Mouse (Mus musculus): ENCODE measurements at regions not wholly inside any gene's neighbourhood (a gene's known extent, or its start where the extent isn't known, plus 50 kb on each side); places are given as distances from the start of the nearest gene placed in this dataset.

DNA sequence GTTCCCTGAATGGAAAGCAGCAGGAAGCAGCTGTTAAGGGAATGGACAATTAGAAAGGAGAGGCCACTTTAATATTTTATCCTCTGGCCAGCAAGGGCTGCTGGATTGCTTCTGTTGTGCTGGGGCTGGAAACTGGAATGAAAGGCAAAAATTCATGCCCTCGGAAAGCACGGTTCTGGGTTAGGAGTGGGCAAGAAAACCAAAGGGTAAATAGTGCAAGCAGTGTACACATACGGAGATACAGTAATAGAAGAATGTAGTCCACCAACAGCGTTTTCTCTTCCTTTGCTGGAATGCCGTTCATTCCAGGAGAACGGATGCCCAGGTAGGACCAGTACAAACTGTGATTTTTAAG lies 50.8 kb upstream of the Zfr start:
- peaks cover 3% of the 10 kb centered on the region for H3K36me3 ChIP-seq (ENCODE audit: control insufficient read depth, insufficient read depth, low read length)
- intact Hi-C loops (cut with DNase I), result loop anchor here (5.0 kb wide), 1 partner anchor 70 kb away; the partner anchor contains the start of gene Sub1
- no peak overlapping the region for H3K9ac ChIP-seq (ENCODE audit: low read depth, low read length)
- 13% methylated on average over 6 of the region's 6 CpGs for WGBS
- no peak for DNase-seq
- H3K79me2 ChIP-seq (replicated peaks; ENCODE audit: control insufficient read depth, insufficient read depth, low read length), result no peaks in the 10 kb centered on the region
- peaks cover 13% of the 10 kb centered on the region for H3K4me1 ChIP-seq (ENCODE audit: control insufficient read depth, insufficient read depth, low read length)
- H3K27ac ChIP-seq, result peak overlapping the region; percentile 40
- TF ChIP-seq POLR2A (IDR thresholded peaks at IDR 0.05; ENCODE audit: insufficient read depth, low read depth, low read length) (no peak), CTCF (IDR thresholded peaks at IDR 0.05) (no peak), EP300 (IDR thresholded peaks at IDR 0.05; ENCODE audit: insufficient read depth, low read depth, low read length) (no peak; the same call in 1 of the 2 replicates)
- H3K27me3 ChIP-seq (ENCODE audit: control insufficient read depth, insufficient read depth, low read length), result no peaks in the 10 kb centered on the region
- H3K4me3 ChIP-seq, result peak overlapping the region; percentile 37; the same call in 1 of the 2 replicates

DNA sequence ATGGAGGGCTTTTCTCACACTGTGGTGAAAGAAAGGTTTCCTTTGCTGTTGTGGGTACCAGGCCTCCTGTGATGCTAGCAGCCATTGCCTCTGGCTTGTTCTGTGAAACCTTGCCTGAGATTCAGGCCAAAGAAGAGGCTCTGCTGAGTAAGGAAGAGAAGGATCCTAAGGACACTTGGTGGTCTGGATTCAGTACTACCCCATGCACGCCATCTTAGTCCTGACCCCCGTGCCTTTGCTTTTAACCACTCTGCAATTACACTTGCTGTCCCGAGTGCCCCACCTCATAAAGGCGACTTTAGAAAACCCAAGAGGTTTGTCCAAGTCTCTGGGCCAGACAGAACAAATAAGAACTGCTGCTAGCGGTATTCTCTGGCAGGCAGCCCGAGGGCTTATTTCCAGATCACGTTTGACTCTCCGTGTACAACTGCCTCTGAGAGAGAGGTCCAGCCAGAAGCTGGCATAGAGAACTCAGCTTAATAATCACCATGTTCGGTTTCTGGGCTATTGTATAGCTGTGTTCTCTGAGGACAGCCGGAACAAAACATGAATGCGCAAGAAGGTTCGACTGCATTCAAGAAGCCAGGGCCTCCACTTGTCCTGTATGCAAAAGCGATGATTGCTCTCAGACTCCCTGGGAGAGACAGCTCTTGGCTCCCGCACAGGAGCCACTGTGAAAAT lies 51.3 kb upstream of the Zfr start:
- Histone ChIP-seq H3K27me3 (ENCODE audit: control insufficient read depth, insufficient read depth, low read length) (no peaks in the 10 kb centered on the region), H3K4me1 (ENCODE audit: control insufficient read depth, insufficient read depth, low read length) (peaks cover 13% of the 10 kb centered on the region), H3K4me3 (peak overlapping the region; percentile 37), H3K36me3 (ENCODE audit: control insufficient read depth, insufficient read depth, low read length) (peaks cover 3% of the 10 kb centered on the region), H3K9ac (ENCODE audit: low read depth, low read length) (no peak overlapping the region), H3K27ac (peak overlapping the region; percentile 40), H3K79me2 (replicated peaks; ENCODE audit: control insufficient read depth, insufficient read depth, low read length) (no peaks in the 10 kb centered on the region)
- WGBS, result 5% methylated on average over 14 of the region's 14 CpGs
- DNase-seq, result peak; percentile 89 to 91
- intact Hi-C loops (cut with DNase I), result loop anchor here (5.0 kb wide), 1 partner anchor 69 kb away; the partner anchor contains the start of gene Sub1
- no peak for TF ChIP-seq CTCF (IDR thresholded peaks at IDR 0.05)
- 0 out of 2 replicates have a peak, but pooled peaks have one; percentile 45 for TF ChIP-seq EP300 (IDR thresholded peaks at IDR 0.05; ENCODE audit: insufficient read depth, low read depth, low read length)
- TF ChIP-seq POLR2A (IDR thresholded peaks at IDR 0.05; ENCODE audit: insufficient read depth, low read depth, low read length), result no peak

DNA sequence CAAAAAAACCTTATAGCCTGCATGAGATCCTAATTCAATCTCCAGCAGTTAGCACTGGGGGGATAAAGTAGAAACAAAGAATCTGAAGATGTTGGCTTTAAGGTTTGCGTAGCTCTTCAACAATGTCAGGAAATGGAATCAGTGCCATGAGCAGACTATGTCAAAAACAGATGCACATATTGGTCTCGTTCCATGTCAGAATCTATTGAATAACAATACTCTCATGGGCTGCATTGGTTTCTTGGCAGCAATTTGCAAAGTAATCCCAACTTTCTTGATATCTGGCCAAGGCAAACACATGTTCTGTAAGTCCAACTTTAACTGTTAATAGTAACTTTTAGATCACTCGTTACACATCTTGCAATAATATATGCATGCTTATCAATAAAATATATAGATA lies 58.1 kb upstream of the Sub1 start:
- no peak overlapping the region for H3K27ac ChIP-seq
- no peak overlapping the region for H3K4me3 ChIP-seq
- H3K27me3 ChIP-seq (ENCODE audit: control insufficient read depth, insufficient read depth, low read length), result no peaks in the 10 kb centered on the region
- peaks cover 3% of the 10 kb centered on the region for H3K4me1 ChIP-seq (ENCODE audit: control insufficient read depth, insufficient read depth, low read length)
- TF ChIP-seq POLR2A (IDR thresholded peaks at IDR 0.05; ENCODE audit: insufficient read depth, low read depth, low read length) (no peak), EP300 (IDR thresholded peaks at IDR 0.05; ENCODE audit: insufficient read depth, low read depth, low read length) (0 out of 2 replicates have a peak, but pooled peaks have one; percentile 27), CTCF (IDR thresholded peaks at IDR 0.05) (no peak)
- WGBS, result 41% methylated on average over 3 of the region's 3 CpGs
- H3K79me2 ChIP-seq (replicated peaks; ENCODE audit: control insufficient read depth, insufficient read depth, low read length), result no peaks in the 10 kb centered on the region
- intact Hi-C loops (cut with DNase I), result no loop called here
- no peaks in the 10 kb centered on the region for H3K36me3 ChIP-seq (ENCODE audit: control insufficient read depth, insufficient read depth, low read length)
- no peak overlapping the region for H3K9ac ChIP-seq (ENCODE audit: low read depth, low read length)
- DNase-seq, result peak in 1 of 2 experiments; percentile 17

DNA sequence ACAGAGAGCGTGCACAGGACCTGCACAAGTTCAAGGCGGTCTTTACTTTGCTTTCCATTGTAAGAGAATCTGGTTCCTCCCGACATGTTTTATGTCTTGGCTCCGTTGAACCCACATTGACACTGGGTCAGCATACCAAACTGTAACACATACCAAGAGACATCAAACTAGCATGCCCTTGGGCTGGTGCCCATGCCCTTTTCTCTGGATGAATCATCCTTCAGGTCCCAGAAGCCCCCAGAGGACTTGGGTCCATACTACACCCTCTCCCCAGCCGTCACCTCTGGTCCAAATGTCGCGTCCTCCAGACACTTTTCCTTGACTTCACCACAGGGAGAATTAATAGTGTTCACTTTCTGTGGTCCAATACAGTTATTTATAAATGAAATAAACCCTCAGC lies 56.8 kb upstream of the Sub1 start:
- WGBS, result 95% methylated on average over 7 of the region's 7 CpGs
- no peaks in the 10 kb centered on the region for H3K36me3 ChIP-seq (ENCODE audit: control insufficient read depth, insufficient read depth, low read length)
- DNase-seq, result no peak
- no peaks in the 10 kb centered on the region for H3K79me2 ChIP-seq (replicated peaks; ENCODE audit: control insufficient read depth, insufficient read depth, low read length)
- no peak overlapping the region for H3K9ac ChIP-seq (ENCODE audit: low read depth, low read length)
- TF ChIP-seq POLR2A (IDR thresholded peaks at IDR 0.05; ENCODE audit: insufficient read depth, low read depth, low read length) (no peak), CTCF (IDR thresholded peaks at IDR 0.05) (no peak), EP300 (IDR thresholded peaks at IDR 0.05; ENCODE audit: insufficient read depth, low read depth, low read length) (no peak)
- H3K4me1 ChIP-seq (ENCODE audit: control insufficient read depth, insufficient read depth, low read length), result peaks cover 3% of the 10 kb centered on the region
- H3K4me3 ChIP-seq, result no peak overlapping the region
- intact Hi-C loops (cut with DNase I), result no loop called here
- no peaks in the 10 kb centered on the region for H3K27me3 ChIP-seq (ENCODE audit: control insufficient read depth, insufficient read depth, low read length)
- H3K27ac ChIP-seq, result no peak overlapping the region

DNA sequence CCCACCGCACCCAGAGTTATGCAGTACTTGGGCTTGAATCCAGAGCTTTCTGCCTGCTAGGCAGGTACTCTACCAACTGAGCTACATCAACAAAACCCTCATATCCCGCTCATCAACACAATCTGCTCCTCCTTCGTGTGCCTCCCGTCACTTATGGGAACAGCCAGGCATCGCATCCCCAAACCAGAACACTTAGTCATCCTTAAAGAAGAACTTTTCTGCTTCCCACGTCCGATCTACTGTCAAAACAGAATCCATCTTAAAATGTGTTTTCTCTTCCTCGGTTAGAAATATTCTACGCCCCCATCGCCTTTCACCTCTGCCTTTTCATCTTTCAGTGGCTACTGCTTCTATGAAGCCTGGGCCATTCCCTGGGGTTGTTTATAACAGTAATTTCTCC lies 52.2 kb upstream of the Sub1 start:
- Histone ChIP-seq H3K9ac (ENCODE audit: low read depth, low read length) (no peak overlapping the region), H3K79me2 (replicated peaks; ENCODE audit: control insufficient read depth, insufficient read depth, low read length) (no peaks in the 10 kb centered on the region), H3K4me1 (ENCODE audit: control insufficient read depth, insufficient read depth, low read length) (0 out of 2 replicates have a peak, but pooled peaks cover 1% of the 10 kb centered on the region), H3K4me3 (no peak overlapping the region), H3K27ac (no peak overlapping the region), H3K27me3 (ENCODE audit: control insufficient read depth, insufficient read depth, low read length) (no peaks in the 10 kb centered on the region), H3K36me3 (ENCODE audit: control insufficient read depth, insufficient read depth, low read length) (no peaks in the 10 kb centered on the region)
- 92% methylated on average over 10 of the region's 10 CpGs for WGBS
- TF ChIP-seq EP300 (IDR thresholded peaks at IDR 0.05; ENCODE audit: insufficient read depth, low read depth, low read length), result no peak
- intact Hi-C loops (cut with DNase I), result loop anchor here (5.0 kb wide), 1 partner anchor 33 kb away; no protein-coding TSS in a partner anchor
- no peak for DNase-seq

DNA sequence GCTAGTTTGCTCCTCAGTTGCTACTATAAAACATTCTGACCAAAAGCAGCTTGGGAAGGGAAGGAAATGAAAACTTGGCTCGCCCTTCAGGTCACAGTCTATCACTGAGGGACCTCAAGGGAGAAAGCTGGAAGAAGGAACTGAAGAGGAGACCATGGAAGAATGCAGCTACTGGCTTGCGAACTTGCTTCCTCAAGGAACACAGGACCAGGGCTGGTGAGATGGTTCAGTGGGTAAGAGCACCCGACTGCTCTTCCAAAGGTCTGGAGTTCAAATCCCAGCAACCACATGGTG lies 51.4 kb upstream of the Sub1 start:
- WGBS, result 46% methylated on average over 3 of the region's 3 CpGs
- Histone ChIP-seq H3K4me1 (ENCODE audit: control insufficient read depth, insufficient read depth, low read length) (0 out of 2 replicates have a peak, but pooled peaks cover 1% of the 10 kb centered on the region), H3K27ac (no peak overlapping the region), H3K79me2 (replicated peaks; ENCODE audit: control insufficient read depth, insufficient read depth, low read length) (no peaks in the 10 kb centered on the region), H3K36me3 (ENCODE audit: control insufficient read depth, insufficient read depth, low read length) (no peaks in the 10 kb centered on the region), H3K27me3 (ENCODE audit: control insufficient read depth, insufficient read depth, low read length) (no peaks in the 10 kb centered on the region), H3K9ac (ENCODE audit: low read depth, low read length) (no peak overlapping the region), H3K4me3 (no peak overlapping the region)
- intact Hi-C loops (cut with DNase I), result loop anchor here (5.0 kb wide), 1 partner anchor 34 kb away; no protein-coding TSS in a partner anchor
- TF ChIP-seq EP300 (IDR thresholded peaks at IDR 0.05; ENCODE audit: insufficient read depth, low read depth, low read length) (no peak), POLR2A (IDR thresholded peaks at IDR 0.05; ENCODE audit: insufficient read depth, low read depth, low read length) (no peak), CTCF (IDR thresholded peaks at IDR 0.05) (no peak)
- DNase-seq, result no peak
